Mouse (Mus musculus): ENCODE results near the gene Gramd1a.

Gramd1a gene

GRCm38 (mm10) chr7:31123697-31124096, 32.0 kb downstream of the Gramd1a start:
- no peak for DNase-seq (ENCODE audit: low spot score in 2 of 2)

GRCm38 (mm10) chr7:31122641-31123631, 32.8 kb downstream of the Gramd1a start:
- DNase-seq (ENCODE audit: low spot score in 2 of 2): no peak

- DNase-seq (ENCODE audit: low spot score in 2 of 2): no peak
These were observed 36.1 kb downstream of the Gramd1a start for GRCm38 (mm10) chr7:31119556-31119955.

GRCm38 (mm10) chr7:31118486-31118885, 37.2 kb downstream of the Gramd1a start:
- no peak for DNase-seq (ENCODE audit: low spot score in 2 of 2)

GRCm38 (mm10) chr7:31117465-31117864, 38.2 kb downstream of the Gramd1a start:
- DNase-seq (ENCODE audit: low spot score in 2 of 2): no peak

- no peak for DNase-seq (ENCODE audit: low spot score in 2 of 2)
These were observed 39.0 kb downstream of the Gramd1a start for GRCm38 (mm10) chr7:31116721-31117145.

GRCm38 (mm10) chr7:31115587-31116043, 40.1 kb downstream of the Gramd1a start:
- DNase-seq (ENCODE audit: low spot score in 2 of 2): peak; percentile 65 to 76

- no peak for DNase-seq (ENCODE audit: low spot score in 2 of 2)
These were observed 40.5 kb downstream of the Gramd1a start, which contains the start of gene Hpn for GRCm38 (mm10) chr7:31115182-31115581. Gene Hpn, minus strand, starts transcription at chr7:31115290.

- no peak for DNase-seq (ENCODE audit: low spot score in 2 of 2)
These were observed 41.0 kb downstream of the Gramd1a start for GRCm38 (mm10) chr7:31114646-31115045.

- no peak for DNase-seq (ENCODE audit: low spot score in 2 of 2)
These were observed 41.9 kb downstream of the Gramd1a start for GRCm38 (mm10) chr7:31113800-31114199.

GRCm38 (mm10) chr7:31112036-31112435, 43.7 kb downstream of the Gramd1a start:
- DNase-seq (ENCODE audit: low spot score in 2 of 2): no peak

- no peak for DNase-seq (ENCODE audit: low spot score in 2 of 2)
These were observed 44.8 kb downstream of the Gramd1a start for GRCm38 (mm10) chr7:31110861-31111385.

GRCm38 (mm10) chr7:31109796-31110195, 45.9 kb downstream of the Gramd1a start:
- DNase-seq (ENCODE audit: low spot score in 2 of 2): no peak

GRCm38 (mm10) chr7:31109091-31109490, 46.6 kb downstream of the Gramd1a start:
- no peak for DNase-seq (ENCODE audit: low spot score in 2 of 2)

GRCm38 (mm10) chr7:31107781-31108180, 47.9 kb downstream of the Gramd1a start:
- DNase-seq (ENCODE audit: low spot score in 2 of 2): no peak

GRCm38 (mm10) chr7:31106166-31106565, 49.5 kb downstream of the Gramd1a start:
- DNase-seq (ENCODE audit: low spot score in 2 of 2): no peak

GRCm38 (mm10) chr7:31105061-31105768, 50.5 kb downstream of the Gramd1a start:
- DNase-seq (ENCODE audit: low spot score in 2 of 2): no peak

- DNase-seq (ENCODE audit: low spot score in 2 of 2): no peak
These were observed 54.9 kb downstream of the Gramd1a start for GRCm38 (mm10) chr7:31100786-31101185.

- DNase-seq (ENCODE audit: low spot score in 2 of 2): no peak
These were observed 56.1 kb downstream of the Gramd1a start for GRCm38 (mm10) chr7:31099612-31099982.

GRCm38 (mm10) chr7:31098697-31099611, 56.7 kb downstream of the Gramd1a start:
- peak in 1 of 2 experiments; percentile 35 for DNase-seq (ENCODE audit: low spot score in 2 of 2)

Data from natural killer cell, adult 2 months (primary cell).